Mouse (Mus musculus) heart, adult 2 months (tissue): Measurements from ENCODE around the gene Gm3776.
"Not testable (repeated sequence)": the region's sequence is repeated elsewhere in the genome, so short reads cannot be mapped to it uniquely, and the experiment has no call there.

Source experiments
- CTCF ChIP-seq: fragments of 200-600 bp; IDR thresholded peaks from 2 replicates; pipeline ENCODE4 v1.8.1; 2022; ENCODE audit warnings: antibody characterized with exemption, mild to moderate bottlenecking, moderate library complexity
- EP300 ChIP-seq: fragments of 200-500 bp; IDR thresholded peaks from 2 replicates; pipeline ENCODE4 v1.6.1; 2011; ENCODE audit warnings: low read depth, low read length, control low read depth; ENCODE audit not compliant: insufficient read depth
- POLR2A ChIP-seq: fragments of 200-500 bp; IDR thresholded peaks from 2 replicates; pipeline ENCODE4 v1.6.1; 2011; ENCODE audit warnings: mild to moderate bottlenecking, low read depth, low read length, control low read depth; ENCODE audit not compliant: insufficient read depth

DNA sequence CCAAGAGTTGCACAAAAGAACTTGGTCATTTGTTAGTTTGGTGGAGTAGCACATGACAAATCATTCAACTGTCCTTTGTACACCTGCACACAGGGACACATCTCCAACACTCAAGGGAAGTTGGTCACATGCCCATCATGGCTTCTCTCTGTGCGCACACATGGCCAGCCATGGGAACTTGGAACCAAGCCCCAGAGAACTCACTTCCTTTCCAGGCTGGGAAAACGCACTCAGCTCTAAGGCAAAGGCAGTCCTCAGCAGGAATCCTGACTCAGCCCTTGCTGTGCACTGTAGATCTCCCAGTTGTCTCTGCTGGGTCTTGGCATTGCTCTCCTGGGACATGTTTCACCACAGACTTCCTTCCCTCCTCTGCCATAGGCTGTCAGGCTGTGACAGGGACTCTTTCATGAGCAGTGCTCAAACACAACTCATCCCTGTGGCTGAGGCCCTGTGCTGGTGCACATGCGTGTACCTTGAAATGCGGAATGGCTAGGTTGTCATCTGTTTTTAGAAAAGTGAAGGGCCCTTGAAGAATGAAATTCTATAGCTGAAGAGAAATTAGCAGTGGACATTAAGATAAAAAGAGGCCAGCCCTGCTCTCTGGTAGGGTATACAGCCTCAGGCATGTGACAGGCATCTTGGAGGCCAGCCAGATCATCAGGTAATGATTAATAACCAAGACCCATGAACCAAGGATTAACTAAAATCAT, 25.2 kb downstream of the Gm3776 start:
- TF ChIP-seq POLR2A, CTCF, EP300: not testable (repeated sequence)
